Mouse (Mus musculus) embryo, embryonic 11.5 days (tissue): ENCODE results near the gene Klk6.

Source experiments
- DNase-seq: peaks from one replicate; pipeline ENCODE4 v3.0.0-alpha.2; 2012; ENCODE audit warnings: low read depth, low spot score

Klk6 gene

GRCm38 (mm10) chr7:43824199-43824598 is at the start of gene Klk6:
TSS of gene Klk6 (plus strand) at chr7:43824499.
- no peak for DNase-seq

GRCm38 (mm10) chr7:43774802-43775201 is 49.5 kb upstream of the Klk6 start:
- no peak for DNase-seq

- DNase-seq = no peak
Observed at GRCm38 (mm10) chr7:43775311-43776057, 48.8 kb upstream of the Klk6 start.

- no peak for DNase-seq
Observed at GRCm38 (mm10) chr7:43776506-43776905, 47.8 kb upstream of the Klk6 start.

GRCm38 (mm10) chr7:43777423-43777822 is 46.9 kb upstream of the Klk6 start:
- DNase-seq = no peak

- DNase-seq = no peak
Observed at GRCm38 (mm10) chr7:43778176-43778970, 45.9 kb upstream of the Klk6 start.

- no peak for DNase-seq
Observed at GRCm38 (mm10) chr7:43780241-43780640, 44.1 kb upstream of the Klk6 start.

GRCm38 (mm10) chr7:43780746-43781145 is 43.6 kb upstream of the Klk6 start, which contains the start of gene Klk10:
TSS of gene Klk10 (plus strand) at chr7:43781035.
- no peak for DNase-seq

- no peak for DNase-seq
Observed at GRCm38 (mm10) chr7:43781541-43781940, 42.8 kb upstream of the Klk6 start.

GRCm38 (mm10) chr7:43782275-43783265 is 41.7 kb upstream of the Klk6 start:
- DNase-seq = peak; percentile 65

GRCm38 (mm10) chr7:43785286-43785685 is 39.0 kb upstream of the Klk6 start:
- DNase-seq = no peak

- DNase-seq = no peak
Observed at GRCm38 (mm10) chr7:43788096-43788495, 36.2 kb upstream of the Klk6 start.

- no peak for DNase-seq
Observed at GRCm38 (mm10) chr7:43789295-43789694, 35.0 kb upstream of the Klk6 start.

GRCm38 (mm10) chr7:43791591-43791990 is 32.7 kb upstream of the Klk6 start, which contains the start of gene Klk9:
TSS of gene Klk9 (plus strand) at chr7:43791891.
- DNase-seq = no peak

- no peak for DNase-seq
Observed at GRCm38 (mm10) chr7:43796355-43796754, 27.9 kb upstream of the Klk6 start.

- no peak for DNase-seq
Observed at GRCm38 (mm10) chr7:43797333-43797769, 26.9 kb upstream of the Klk6 start, which contains the start of gene Klk8. TSS of gene Klk8 (plus strand) at chr7:43797577.

- no peak for DNase-seq
Observed at GRCm38 (mm10) chr7:43797844-43798462, 26.3 kb upstream of the Klk6 start.

GRCm38 (mm10) chr7:43799876-43800275 is 24.4 kb upstream of the Klk6 start:
- no peak for DNase-seq

GRCm38 (mm10) chr7:43810994-43811393 is 13.3 kb upstream of the Klk6 start, which contains the start of gene Klk7:
TSS of gene Klk7 (plus strand) at chr7:43811294.
- no peak for DNase-seq

GRCm38 (mm10) chr7:43815211-43815610 is 9.1 kb upstream of the Klk6 start:
- DNase-seq = no peak

- no peak for DNase-seq
Observed at GRCm38 (mm10) chr7:43816746-43817145, 7.6 kb upstream of the Klk6 start.
